In the genomic region with DNA sequence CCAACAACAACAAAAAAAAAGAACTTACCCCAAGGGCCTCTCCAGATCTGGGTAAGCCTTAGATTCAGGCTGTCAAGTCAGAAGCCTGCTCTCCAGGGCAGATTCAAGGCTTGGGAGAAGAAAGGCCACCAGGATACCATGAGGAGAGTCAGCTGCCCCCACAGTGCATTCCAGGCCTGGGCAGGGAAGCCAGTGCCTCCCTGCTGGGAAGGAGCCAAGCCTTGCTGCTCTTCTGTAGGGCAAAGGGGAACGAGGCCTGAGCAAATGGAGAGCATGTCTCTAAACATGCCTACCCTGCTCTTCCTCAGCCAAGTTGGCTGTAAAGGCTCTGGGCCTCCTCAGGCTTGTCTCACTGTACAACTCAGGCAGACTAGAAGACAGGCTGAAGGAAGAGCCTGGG, we compare ENCODE assay signal across 10 mouse cellular contexts. TPM values are rescaled to one million over a fixed set of nuclear protein-coding genes. Genes with fewer than 3 reads are reported as not detected.
DNase-seq lines count a peak whose midpoint lies in the region; ATAC-seq and TF ChIP-seq lines count a peak whose summit lies in the region.
"Had no signal": no experiment of that assay in that cellular context is flagged by ENCODE, and none has a peak within 500 bp of the region (broad histone marks: within the 10 kb centered on the region; RNA-seq: fewer than 3 reads in every experiment).

No protein-coding gene starts in this region.

- no peak overlapping the region for H3K27ac ChIP-seq in kidney, embryonic 16.5 days (ENCODE audit: low read length)
- H3K27ac ChIP-seq in heart, postnatal 0 days (ENCODE audit: low read depth), result peak overlapping the region; percentile 67

- H3K9me3 ChIP-seq in kidney, embryonic 16.5 days (ENCODE audit: low read length), result no peaks in the 10 kb centered on the region
- no peaks in the 10 kb centered on the region for H3K9me3 ChIP-seq in heart, postnatal 0 days (replicated peaks; ENCODE audit: control insufficient read depth, low read length)

- peaks cover 4% of the 10 kb centered on the region; the same call in 1 of the 2 replicates for H3K4me1 ChIP-seq in kidney, embryonic 16.5 days (ENCODE audit: insufficient read depth, low read length)
- H3K4me1 ChIP-seq in heart, postnatal 0 days (ENCODE audit: control insufficient read depth, insufficient read depth), result peaks cover 23% of the 10 kb centered on the region

- H3K27me3 ChIP-seq in kidney, embryonic 16.5 days (ENCODE audit: insufficient read depth, low read length), result no peaks in the 10 kb centered on the region
- no peaks in the 10 kb centered on the region for H3K27me3 ChIP-seq in heart, postnatal 0 days (ENCODE audit: control insufficient read depth, insufficient read depth, low read length)

- TF ChIP-seq CTCF in heart, postnatal 0 days (IDR thresholded peaks at IDR 0.05; ENCODE audit: low read depth), result no peak

- no peak for ATAC-seq in kidney, embryonic 16.5 days (ENCODE audit: low FRiP score, low TSS enrichment)
- ATAC-seq in heart, postnatal 0 days (ENCODE audit: insufficient read depth, low read depth), result peak; percentile 86

- H3K4me3 ChIP-seq in kidney, embryonic 16.5 days (ENCODE audit: low read length), result no peak overlapping the region
- no peak overlapping the region for H3K4me3 ChIP-seq in heart, postnatal 0 days (ENCODE audit: low read depth, low read length)

- peaks cover under 1% of the 10 kb centered on the region; the same call in 1 of the 2 replicates for H3K36me3 ChIP-seq in kidney, embryonic 16.5 days (ENCODE audit: insufficient read depth, low read length)
- no peaks in the 10 kb centered on the region for H3K36me3 ChIP-seq in heart, postnatal 0 days (replicated peaks; ENCODE audit: control insufficient read depth, insufficient read depth, low read length)

- 50% methylated on average over 1 of the region's 1 CpGs for WGBS in kidney, embryonic 16.5 days
- 10% methylated on average over 1 of the region's 1 CpGs for WGBS in heart, postnatal 0 days

- TF ChIP-seq EP300 in heart, postnatal 0 days (IDR thresholded peaks at IDR 0.05; ENCODE audit: low read depth), result peak; percentile 66; the same call in 1 of the 2 replicates

- no peak overlapping the region for H3K9ac ChIP-seq in kidney, embryonic 16.5 days (replicated peaks; ENCODE audit: low read length)
- no peak overlapping the region for H3K9ac ChIP-seq in heart, postnatal 0 days (replicated peaks; ENCODE audit: low read depth, low read length)

- DNase-seq in kidney, adult 11 months, result peak; percentile 80
- DNase-seq in adrenal gland, postnatal 25 days, result peak; percentile 56
- DNase-seq in heart, postnatal 0 days (ENCODE audit: low spot score), result peak; percentile 80
- peak; percentile 46 for DNase-seq in lung, postnatal 14 days
- DNase-seq in spleen, postnatal 10 days (ENCODE audit: low spot score in 2 of 2), result no peak
- DNase-seq in cerebellum, adult 11 months, result no peak
- DNase-seq in embryo, embryonic 10.5 days (ENCODE audit: low spot score), result no peak
- DNase-seq: cerebellum, adult 8-10 months; right cerebral cortex, postnatal 14 days had no signal

- H3K4me2 ChIP-seq in kidney, embryonic 16.5 days (replicated peaks; ENCODE audit: low read depth, low read length), result no peak overlapping the region
- no peak overlapping the region for H3K4me2 ChIP-seq in heart, postnatal 0 days (ENCODE audit: low read depth, low read length)

RNA-seq across cellular contexts. Expression of a gene that starts 1.9 kb away (rescaled TPM):
- polyA plus RNA-seq in kidney, embryonic 16.5 days (2015; fragmentation: Nextera tagmentation; extraction: Ambion mirVana), result 0.09 and 0.14 TPM in 2 replicates
- 24.6 and 30.5 TPM in 2 replicates for total RNA-seq in adrenal gland, postnatal 25 days (2021)
- total RNA-seq in heart, postnatal 0 days (2014; rRNA removed; ENCODE audit: low replicate concordance), result 0.12 and 15.6 TPM in 2 replicates
- polyA plus RNA-seq in heart, postnatal 0 days (2015; fragmentation: Nextera tagmentation; extraction: Ambion mirVana), result 17.6 and 23.3 TPM in 2 replicates

RNA-seq across cellular contexts. Expression of a gene that starts 18.5 kb away (rescaled TPM):
- polyA plus RNA-seq in kidney, embryonic 16.5 days (2015; fragmentation: Nextera tagmentation; extraction: Ambion mirVana), result 221 and 250 TPM in 2 replicates
- total RNA-seq in adrenal gland, postnatal 25 days (2021), result 142 and 190 TPM in 2 replicates
- 71.4 and 234 TPM in 2 replicates for total RNA-seq in heart, postnatal 0 days (2014; rRNA removed; ENCODE audit: low replicate concordance)
- polyA plus RNA-seq in heart, postnatal 0 days (2015; fragmentation: Nextera tagmentation; extraction: Ambion mirVana), result 339 and 342 TPM in 2 replicates

RNA-seq across cellular contexts. Expression of a gene that starts 40.1 kb away (rescaled TPM):
- polyA plus RNA-seq in kidney, embryonic 16.5 days (2015; fragmentation: Nextera tagmentation; extraction: Ambion mirVana), result 0.50 and 0.60 TPM in 2 replicates
- not detected in 2 replicates for total RNA-seq in adrenal gland, postnatal 25 days (2021)
- not detected in 2 replicates for total RNA-seq in heart, postnatal 0 days (2014; rRNA removed; ENCODE audit: low replicate concordance)
- polyA plus RNA-seq in heart, postnatal 0 days (2015; fragmentation: Nextera tagmentation; extraction: Ambion mirVana), result 0.07 and 0.52 TPM in 2 replicates

Comparison
In these comparisons a context has a peak if more than half of its experiments do, and no peak if none do; other contexts are left out.
1. DNase-seq: peak in kidney, adult 11 months (single experiment), adrenal gland, postnatal 25 days (single experiment), heart, postnatal 0 days (single experiment) and lung, postnatal 14 days (single experiment); none in spleen, postnatal 10 days (0 of 2), cerebellum, adult 11 months (single experiment) and embryo, embryonic 10.5 days (single experiment).